Mouse (Mus musculus) lung, embryonic 16.5 days (tissue): Measurements from ENCODE around the gene Madcam1. TPM values are rescaled to one million over a fixed set of nuclear protein-coding genes. Genes with fewer than 3 reads are reported as not detected.

Experiments
- ATAC-seq: fragments of 200-750 bp; cut with Nextera tagmentation; 2 replicates; pipeline ENCODE4 v1.8.0; 2017; ENCODE audit warnings: low read depth, mild to moderate bottlenecking, moderate library complexity
- H3K27ac ChIP-seq: fragments of 300-500 bp; sonication (generic); 2 replicates; pipeline ENCODE4 v1.5.1; 2014; ENCODE audit warnings: mild to moderate bottlenecking, control low read depth, low read length
- H3K27me3 ChIP-seq: fragments of 300-500 bp; sonication (generic); 2 replicates; pipeline ENCODE4 v1.6.1; 2014; ENCODE audit warnings: low read depth, low read length, mixed read lengths; ENCODE audit not compliant: control insufficient read depth, insufficient read depth
- H3K36me3 ChIP-seq: fragments of 300-500 bp; sonication (generic); 2 replicates; pipeline ENCODE4 v1.6.1; 2014; ENCODE audit warnings: low read length; ENCODE audit not compliant: control insufficient read depth, insufficient read depth
- H3K4me1 ChIP-seq: fragments of 300-500 bp; sonication (generic); replicated peaks from 2 replicates; pipeline ENCODE4 v1.6.1; 2014; ENCODE audit warnings: low read length, mixed read lengths; ENCODE audit not compliant: control insufficient read depth, insufficient read depth
- H3K4me2 ChIP-seq: fragments of 300-500 bp; sonication (generic); 2 replicates; pipeline ENCODE4 v1.6.1; 2014; ENCODE audit warnings: low read depth, low read length, control low read depth
- H3K4me3 ChIP-seq: fragments of 300-500 bp; sonication (generic); 2 replicates; pipeline ENCODE4 v1.5.1; 2014; ENCODE audit warnings: mild to moderate bottlenecking, low read length, control low read depth
- H3K9ac ChIP-seq: fragments of 300-500 bp; sonication (generic); 2 replicates; pipeline ENCODE4 v1.6.1; 2014; ENCODE audit warnings: low read length, control low read depth
- H3K9me3 ChIP-seq: fragments of 300-500 bp; sonication (generic); 2 replicates; pipeline ENCODE4 v1.6.1; 2016; ENCODE audit warnings: low read length; ENCODE audit not compliant: control insufficient read depth
- WGBS: fragments of 180-500 bp; shearing (Covaris S2); extraction: QIAGEN DNeasy Blood & Tissue Kit; methylation state at CpG from one replicate; pipeline ENCODE4 v1.1.7; 2014; 5-methylcytosine and 5-hydroxymethylcytosine counted together
- polyA plus RNA-seq: library from polyadenylated mRNA; unstranded; fragments of >200 nt; fragmentation: Nextera tagmentation; extraction: Ambion mirVana; gene quantifications from 2 replicates; pipeline ENCODE4 v1.2.1, GENCODE M21; 2015

The Madcam1 gene
- polyA plus RNA-seq, 1 experiment from 2014 or later, result 0.69 TPM

DNA sequence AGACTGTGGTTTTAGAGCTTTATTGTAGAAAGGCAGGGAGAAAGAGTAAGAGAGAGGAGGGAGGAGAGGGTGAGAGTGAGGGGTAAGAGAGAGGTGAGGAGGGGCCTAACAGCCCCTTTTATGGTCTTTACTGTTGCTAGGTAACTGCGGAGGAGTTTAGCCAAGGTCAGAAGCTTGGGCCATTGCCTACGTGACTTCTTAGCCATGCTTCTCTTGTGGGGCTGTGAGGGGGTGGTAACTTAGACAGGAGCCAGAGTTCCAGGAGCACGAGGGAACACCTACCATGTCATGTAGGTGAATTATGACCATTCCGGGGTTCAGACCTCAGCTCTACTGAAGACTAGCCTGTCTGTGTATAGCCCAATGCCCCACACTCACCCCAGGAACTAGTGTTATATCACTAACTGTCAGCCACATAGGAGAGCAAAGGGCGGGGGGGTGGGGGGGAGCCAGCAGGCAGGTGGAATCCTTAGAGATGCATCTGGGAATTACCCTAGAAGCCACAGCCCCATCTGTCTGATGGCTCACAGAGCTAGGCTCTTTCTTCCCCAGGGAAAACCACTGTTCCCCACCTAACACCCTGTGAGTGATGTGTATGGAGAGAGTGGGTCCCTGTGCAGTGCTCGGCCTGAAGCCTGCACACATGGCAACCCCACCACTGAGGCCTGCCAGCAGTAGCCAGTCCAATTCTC, 7.2 kb downstream of the Madcam1 start:
- Histone ChIP-seq H3K4me2 (no peak overlapping the region), H3K36me3 (no peaks in the 10 kb centered on the region), H3K9me3 (no peaks in the 10 kb centered on the region), H3K27me3 (no peaks in the 10 kb centered on the region), H3K9ac (0 out of 2 replicates have a peak overlapping the region, but pooled peaks have one; percentile 9), H3K27ac (no peak overlapping the region), H3K4me1 (peaks cover 11% of the 10 kb centered on the region), H3K4me3 (no peak overlapping the region)
- ATAC-seq, result no peak
- 49% methylated on average over 6 of the region's 6 CpGs for WGBS

DNA sequence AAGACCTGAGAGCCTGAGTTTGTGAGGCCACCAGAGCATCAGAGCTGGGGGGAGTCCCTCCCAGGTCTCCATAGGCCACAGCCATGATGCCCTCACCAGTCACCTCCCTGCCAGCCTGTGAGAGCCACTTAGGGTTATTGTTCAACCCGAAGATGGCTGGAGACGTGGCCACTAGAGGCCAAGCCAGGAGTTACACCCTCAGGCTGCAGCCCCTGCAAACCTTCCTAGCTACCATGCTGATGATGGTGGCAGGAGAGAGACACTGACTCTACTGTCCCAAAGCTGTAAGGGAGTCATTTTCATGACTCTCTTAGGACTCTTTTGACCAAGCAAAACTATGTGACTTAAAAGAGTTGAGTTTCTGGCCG, 7.7 kb downstream of the Madcam1 start:
- Histone ChIP-seq H3K27me3 (no peaks in the 10 kb centered on the region), H3K9ac (no peak overlapping the region), H3K27ac (no peak overlapping the region), H3K4me1 (peaks cover 11% of the 10 kb centered on the region), H3K36me3 (no peaks in the 10 kb centered on the region), H3K4me3 (no peak overlapping the region), H3K9me3 (no peaks in the 10 kb centered on the region), H3K4me2 (no peak overlapping the region)
- ATAC-seq, result no peak
- 51% methylated on average over 3 of the region's 3 CpGs for WGBS

DNA sequence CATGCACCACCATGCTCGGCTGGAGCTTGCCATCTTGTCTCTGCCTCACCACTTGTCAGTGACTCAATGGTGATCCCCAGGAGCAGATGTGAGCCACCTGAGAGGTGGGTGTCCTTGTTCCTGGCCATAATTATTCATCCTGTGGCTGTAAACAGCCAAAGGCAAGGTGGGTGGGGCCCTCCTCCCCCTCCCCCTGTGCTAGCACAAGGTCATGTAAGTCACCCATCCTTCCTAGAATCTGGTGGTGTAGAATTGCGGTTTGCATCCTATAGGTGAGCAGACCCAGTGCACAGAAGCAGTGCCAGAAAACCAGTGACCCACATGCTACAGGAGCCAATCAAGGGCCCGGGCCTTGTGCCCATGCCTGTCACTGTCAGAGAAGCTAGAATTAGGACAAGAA, 8.7 kb downstream of the Madcam1 start:
- no peak for ATAC-seq
- WGBS, result 87% methylated on average over 3 of the region's 3 CpGs
- H3K4me1 ChIP-seq, result peaks cover 11% of the 10 kb centered on the region
- H3K27ac ChIP-seq, result no peak overlapping the region
- H3K9ac ChIP-seq, result no peak overlapping the region
- H3K9me3 ChIP-seq, result no peaks in the 10 kb centered on the region
- H3K4me3 ChIP-seq, result no peak overlapping the region
- no peaks in the 10 kb centered on the region for H3K36me3 ChIP-seq
- no peaks in the 10 kb centered on the region for H3K27me3 ChIP-seq
- no peak overlapping the region for H3K4me2 ChIP-seq

DNA sequence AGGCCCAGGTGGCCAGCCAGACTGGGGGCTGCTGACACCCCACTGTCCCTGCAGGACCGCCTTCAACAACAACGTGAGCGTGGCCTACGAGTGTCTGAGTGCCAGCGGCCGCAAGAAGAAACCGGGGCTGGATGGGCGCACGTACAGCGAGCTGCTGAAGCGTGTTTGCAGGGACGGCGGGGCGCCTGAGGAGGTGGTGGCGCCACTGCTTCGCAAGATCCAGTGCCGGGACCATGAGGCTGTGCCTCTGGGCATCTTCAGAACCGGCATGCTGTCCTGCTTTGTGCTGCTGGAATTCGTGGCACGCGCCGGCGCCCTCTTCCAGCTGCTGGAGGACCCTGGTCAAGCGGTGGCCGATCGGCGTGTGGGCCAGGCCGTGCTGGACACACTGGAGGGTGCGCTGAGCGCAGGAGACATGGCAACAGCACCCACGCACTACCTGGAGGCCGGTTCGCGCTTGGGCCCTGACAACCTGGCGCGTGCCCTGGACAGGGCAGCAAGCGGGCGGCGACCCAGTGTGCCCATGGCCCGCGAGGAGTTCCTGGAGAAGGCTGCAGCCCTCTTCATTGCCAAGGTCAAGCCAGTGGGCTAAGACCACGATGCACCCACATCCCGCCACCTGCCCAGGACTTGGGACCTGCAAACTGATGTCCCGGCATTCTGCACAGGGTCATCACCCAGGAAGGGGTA, 11.1 kb downstream of the Madcam1 start:
- no peak overlapping the region for H3K4me3 ChIP-seq
- WGBS, result 47% methylated on average over 44 of the region's 44 CpGs
- H3K36me3 ChIP-seq, result no peaks in the 10 kb centered on the region
- H3K27me3 ChIP-seq, result no peaks in the 10 kb centered on the region
- H3K9ac ChIP-seq, result no peak overlapping the region
- no peak overlapping the region for H3K27ac ChIP-seq
- ATAC-seq, result no peak
- H3K4me1 ChIP-seq, result peaks cover 5% of the 10 kb centered on the region
- no peaks in the 10 kb centered on the region for H3K9me3 ChIP-seq
- no peak overlapping the region for H3K4me2 ChIP-seq

DNA sequence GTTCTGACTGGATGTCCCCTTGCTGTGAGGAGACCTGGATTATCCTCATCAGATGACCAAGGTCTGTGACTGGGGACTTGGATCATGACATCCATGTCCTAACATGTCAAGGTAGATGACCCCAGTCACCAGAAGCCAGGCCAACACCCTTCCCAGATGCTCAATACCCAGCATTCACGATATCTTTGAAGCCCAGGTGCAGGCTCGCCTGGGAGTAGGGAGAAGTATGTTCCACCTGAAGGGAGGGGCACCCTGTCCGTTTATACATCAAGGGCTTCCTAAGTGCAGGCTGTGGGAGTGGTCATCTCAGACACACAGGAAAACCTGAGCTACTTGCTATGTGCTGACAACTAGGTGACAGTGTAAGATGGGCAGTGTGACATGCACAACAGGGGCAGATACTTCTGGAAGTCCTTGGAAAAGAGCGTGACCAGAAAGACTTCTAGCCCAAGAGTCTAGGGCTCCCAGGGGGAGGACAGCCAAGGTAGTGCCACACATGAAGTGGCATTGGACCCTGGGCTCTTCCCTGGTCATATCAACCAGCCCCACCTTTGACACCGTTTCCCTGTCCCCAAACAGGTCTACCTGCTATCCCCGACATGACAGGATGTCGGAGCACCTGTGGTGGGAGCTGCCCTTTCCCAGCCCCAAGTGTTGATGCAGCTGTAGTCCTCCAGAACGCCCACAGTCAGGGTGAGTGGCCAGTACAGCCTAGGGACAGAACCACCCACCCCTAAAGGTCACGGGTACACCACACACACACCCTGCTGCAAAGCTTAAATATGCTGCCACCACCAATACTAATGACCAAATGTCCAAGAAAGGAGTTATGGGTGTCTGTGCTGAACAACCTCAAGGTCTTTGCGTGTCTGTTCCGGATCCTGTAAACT, 16.5 kb downstream of the Madcam1 start:
- Histone ChIP-seq H3K27me3 (no peaks in the 10 kb centered on the region), H3K27ac (peak overlapping the region; percentile 84), H3K9ac (peak overlapping the region; percentile 46), H3K36me3 (peaks cover 9% of the 10 kb centered on the region), H3K4me1 (peaks cover 19% of the 10 kb centered on the region), H3K9me3 (no peaks in the 10 kb centered on the region), H3K4me3 (peak overlapping the region; percentile 85), H3K4me2 (peak overlapping the region; percentile 67)
- WGBS, result 27% methylated on average over 11 of the region's 11 CpGs
- ATAC-seq, result peak; percentile 8

DNA sequence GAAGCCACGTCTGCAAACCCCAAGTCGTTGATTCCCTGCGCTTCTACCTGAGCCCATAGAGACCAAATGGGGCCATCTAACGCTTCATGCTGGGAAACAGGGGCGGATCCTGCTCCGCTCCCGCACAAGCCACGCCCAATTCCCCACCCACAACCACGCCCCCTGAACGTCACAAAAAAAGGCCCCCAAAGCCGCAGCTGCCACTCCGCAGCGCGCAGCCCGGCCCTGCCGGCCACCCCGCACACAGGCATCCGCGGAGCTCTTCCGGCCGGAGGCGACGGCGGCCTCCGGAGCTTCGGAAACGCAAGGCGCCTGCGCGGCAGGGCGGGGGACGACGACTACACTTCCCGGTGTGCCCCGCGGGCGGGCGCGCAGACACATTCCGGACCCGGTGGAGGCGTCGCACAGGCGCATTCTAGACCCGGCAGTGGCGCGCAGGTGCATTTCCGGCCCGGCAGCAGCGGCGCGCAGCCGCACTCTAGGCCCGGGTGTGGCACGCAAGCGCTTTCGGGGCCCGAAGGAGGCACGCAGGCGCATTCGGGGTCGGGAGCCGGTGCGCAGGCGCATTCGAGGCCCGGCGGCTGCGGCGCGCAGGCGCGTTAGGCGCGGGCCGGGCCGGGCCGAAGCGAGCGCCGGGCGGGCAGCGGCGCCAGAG, 17.4 kb downstream of the Madcam1 start, which contains the start of gene Cdc34:
TSS of gene Cdc34 (plus strand) at position 605 of the 655 bp plus-strand sequence.
- Histone ChIP-seq H3K4me3 (peak within 1 kb of the TSS; percentile 85), H3K4me2 (peak within 1 kb of the TSS; percentile 90), H3K4me1 (peaks cover 19% of the 10 kb centered on the region), H3K9ac (peak within 1 kb of the TSS; percentile 82), H3K27me3 (no peaks in the 10 kb centered on the region), H3K9me3 (no peaks in the 10 kb centered on the region), H3K36me3 (peaks cover 15% of the 10 kb centered on the region), H3K27ac (peak within 1 kb of the TSS; percentile 84)
- under 1% methylated on average over 61 of the region's 84 CpGs for whole genome bisulfite sequencing
- ATAC-seq, result peak; percentile 96

DNA sequence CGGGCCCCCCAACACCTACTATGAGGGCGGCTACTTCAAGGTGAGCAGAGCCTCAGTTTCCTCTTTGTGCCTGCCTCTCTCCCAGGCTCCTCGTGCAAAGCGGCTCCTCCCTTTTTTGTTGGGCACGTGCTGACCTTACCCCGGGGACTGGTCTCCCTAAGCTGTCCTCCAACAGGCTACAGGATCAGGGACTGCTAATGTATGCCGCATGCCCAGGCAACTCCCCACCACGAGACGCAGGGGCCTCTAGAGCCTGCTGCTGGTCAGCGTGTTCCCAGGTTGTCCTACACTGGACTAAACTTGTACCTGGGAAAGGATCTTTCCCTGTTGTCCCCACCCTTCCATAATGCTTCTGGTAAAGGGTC, 18.2 kb downstream of the Madcam1 start:
- Histone ChIP-seq H3K4me3 (peak overlapping the region; percentile 85), H3K4me1 (peaks cover 19% of the 10 kb centered on the region), H3K27ac (peak overlapping the region; percentile 66), H3K9ac (peak overlapping the region; percentile 82), H3K9me3 (no peaks in the 10 kb centered on the region), H3K27me3 (no peaks in the 10 kb centered on the region), H3K36me3 (peaks cover 22% of the 10 kb centered on the region), H3K4me2 (peak overlapping the region; percentile 90)
- peak; percentile 1; the same call in 1 of the 2 replicates for ATAC-seq
- WGBS, result 0% methylated on average over 10 of the region's 10 CpGs

DNA sequence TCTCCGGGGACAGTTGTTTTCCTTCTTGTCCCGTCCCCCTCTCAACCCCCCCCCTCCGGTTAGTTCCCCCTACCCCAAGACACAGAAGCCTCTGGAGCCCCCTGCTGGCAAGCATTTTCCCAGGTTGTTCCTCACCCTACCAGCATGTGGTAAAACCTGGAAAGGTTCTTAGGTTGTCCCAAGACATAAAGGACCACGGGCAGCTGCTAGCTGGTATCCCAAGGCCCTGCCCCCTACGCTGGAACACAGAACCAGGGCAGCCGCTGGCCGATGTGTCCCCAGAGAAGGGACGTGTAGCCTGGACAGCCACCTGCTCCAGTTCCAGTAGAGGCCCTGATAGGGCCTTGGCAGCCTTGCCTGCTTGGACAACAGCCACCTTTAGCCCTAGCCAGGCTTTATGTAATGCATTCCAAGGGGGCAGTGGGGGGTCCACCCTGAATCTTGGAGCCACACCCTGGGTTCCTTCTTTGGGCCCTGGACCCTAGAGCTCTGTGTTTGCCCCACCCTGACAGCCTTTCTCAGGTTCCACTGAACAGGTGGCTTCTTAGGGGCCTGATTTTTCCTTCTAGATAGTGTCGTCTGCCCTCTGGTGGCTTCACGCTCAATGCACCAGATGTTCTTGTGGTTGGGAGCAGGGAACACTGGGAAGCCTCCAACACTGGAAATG, 18.7 kb downstream of the Madcam1 start:
- under 1% methylated on average over 9 of the region's 10 CpGs for WGBS
- Histone ChIP-seq H3K9ac (peak overlapping the region; percentile 82), H3K36me3 (peaks cover 25% of the 10 kb centered on the region)

More for the DNA sequence above, 18.7 kb downstream of the Madcam1 start:
- ATAC-seq, result no peak
- Histone ChIP-seq H3K27me3 (no peaks in the 10 kb centered on the region), H3K4me1 (peaks cover 19% of the 10 kb centered on the region), H3K9me3 (no peaks in the 10 kb centered on the region), H3K27ac (peak overlapping the region; percentile 66), H3K4me2 (peak overlapping the region; percentile 90), H3K4me3 (peak overlapping the region; percentile 85)
